Mouse (Mus musculus) layer of hippocampus, adult 18-20 months (tissue): ENCODE data around the gene Rai1. TPM values are rescaled to one million over a fixed set of nuclear protein-coding genes. Genes with fewer than 3 reads are reported as not detected.

Experiments
- DNase-seq, 2 experiments: peaks; one replicate each; pipeline ENCODE4 v3.0.0; 2022; ENCODE audit warnings: low spot score in 2 of 2
- long read RNA-seq: library from polyadenylated mRNA; stranded (forward); transcript quantifications from one replicate; pipeline ENCODE4 v2.0.0, GENCODE M21; 2021
- total RNA-seq, 2 experiments: library from RNA; stranded (reverse); gene quantifications; 2 replicates each; pipeline ENCODE4 v1.2.3; 2021

The Rai1 gene
- 10 to 100 TPM; 76.2 to 80.9 TPM for total RNA-seq
- long read RNA-seq, full-length matches to known transcripts, result 11 of 41 reads
- long read RNA-seq, partial matches to known transcripts, result 27 of 41 reads
- long read RNA-seq, other reads (novel, unspliced or antisense), result 3 of 41 reads

- DNase-seq, result peak; percentile 82 to 95
Measured at GRCm38 (mm10) chr11:60104810-60105592, at the start of gene Rai1. Rai1 (plus strand) TSS chr11:60105013.

GRCm38 (mm10) chr11:60056520-60056919 is 48.3 kb upstream of the Rai1 start:
- no peak for DNase-seq

- DNase-seq, result peak; percentile 67 to 74
Measured at GRCm38 (mm10) chr11:60057987-60058386, 46.8 kb upstream of the Rai1 start.

- DNase-seq, result no peak
Measured at GRCm38 (mm10) chr11:60058441-60058840, 46.4 kb upstream of the Rai1 start.

GRCm38 (mm10) chr11:60060026-60060425 is 44.8 kb upstream of the Rai1 start:
- no peak for DNase-seq

GRCm38 (mm10) chr11:60061504-60062006 is 43.3 kb upstream of the Rai1 start:
- no peak for DNase-seq

- no peak for DNase-seq
Measured at GRCm38 (mm10) chr11:60065267-60065666, 39.5 kb upstream of the Rai1 start.

GRCm38 (mm10) chr11:60067646-60068045 is 37.2 kb upstream of the Rai1 start:
- no peak for DNase-seq

GRCm38 (mm10) chr11:60068631-60069030 is 36.2 kb upstream of the Rai1 start:
- DNase-seq, result no peak

GRCm38 (mm10) chr11:60070599-60070998 is 34.2 kb upstream of the Rai1 start:
- DNase-seq, result peak in 1 of 2 experiments; percentile 27

GRCm38 (mm10) chr11:60071221-60071620 is 33.6 kb upstream of the Rai1 start:
- DNase-seq, result no peak

GRCm38 (mm10) chr11:60073121-60073520 is 31.7 kb upstream of the Rai1 start:
- no peak for DNase-seq

- DNase-seq, result peak in 1 of 2 experiments; percentile 15
Measured at GRCm38 (mm10) chr11:60073936-60074502, 30.8 kb upstream of the Rai1 start.

GRCm38 (mm10) chr11:60076183-60076582 is 28.6 kb upstream of the Rai1 start:
- no peak for DNase-seq

- DNase-seq, result peak; percentile 66 to 90
Measured at GRCm38 (mm10) chr11:60076790-60077189, 28.0 kb upstream of the Rai1 start.

GRCm38 (mm10) chr11:60084589-60084988 is 20.2 kb upstream of the Rai1 start:
- DNase-seq, result no peak

- DNase-seq, result no peak
Measured at GRCm38 (mm10) chr11:60086676-60087075, 18.1 kb upstream of the Rai1 start.

- DNase-seq, result peak in 1 of 2 experiments; percentile 37
Measured at GRCm38 (mm10) chr11:60088947-60089346, 15.9 kb upstream of the Rai1 start.

GRCm38 (mm10) chr11:60090696-60091421 is 14.0 kb upstream of the Rai1 start:
- DNase-seq, result no peak

- no peak for DNase-seq
Measured at GRCm38 (mm10) chr11:60091422-60091761, 13.4 kb upstream of the Rai1 start.

- DNase-seq, result no peak
Measured at GRCm38 (mm10) chr11:60093227-60093626, 11.6 kb upstream of the Rai1 start.
